Mouse (Mus musculus) midbrain, embryonic 15.5 days (tissue): ENCODE results near the gene Klhdc4. TPM values are rescaled to one million over a fixed set of nuclear protein-coding genes. Genes with fewer than 3 reads are reported as not detected.

ENCODE experiments used
- ATAC-seq: fragments of 200-750 bp; cut with Nextera tagmentation; replicated peaks from 2 replicates; pipeline ENCODE4 v1.8.0; 2017; ENCODE audit warnings: moderate TSS enrichment
- H3K27ac ChIP-seq: fragments of 300-500 bp; sonication (generic); 2 replicates; pipeline ENCODE4 v1.5.1; 2015; ENCODE audit warnings: mild to moderate bottlenecking, inconsistent platforms
- H3K27me3 ChIP-seq: fragments of 300-500 bp; sonication (generic); replicated peaks from 2 replicates; pipeline ENCODE4 v1.6.1; 2015; ENCODE audit warnings: inconsistent platforms
- H3K36me3 ChIP-seq: fragments of 300-500 bp; sonication (generic); replicated peaks from 2 replicates; pipeline ENCODE4 v1.6.1; 2015; ENCODE audit warnings: inconsistent platforms
- H3K4me1 ChIP-seq: fragments of 300-500 bp; sonication (generic); 2 replicates; pipeline ENCODE4 v1.6.1; 2015; ENCODE audit warnings: inconsistent platforms
- H3K4me2 ChIP-seq: fragments of 300-500 bp; sonication (generic); 2 replicates; pipeline ENCODE4 v1.6.1; 2015; ENCODE audit warnings: inconsistent platforms, mild to moderate bottlenecking, moderate library complexity
- H3K4me3 ChIP-seq: fragments of 300-500 bp; sonication (generic); 2 replicates; pipeline ENCODE4 v1.5.1; 2015; ENCODE audit warnings: mild to moderate bottlenecking, inconsistent platforms
- H3K9ac ChIP-seq: fragments of 300-500 bp; sonication (generic); 2 replicates; pipeline ENCODE4 v1.6.1; 2015; ENCODE audit warnings: mild to moderate bottlenecking, inconsistent platforms
- H3K9me3 ChIP-seq: fragments of 300-500 bp; sonication (generic); 2 replicates; pipeline ENCODE4 v1.6.1; 2016; ENCODE audit warnings: inconsistent platforms
- WGBS: fragments of 180-500 bp; shearing (Covaris S2); methylation state at CpG from one replicate; pipeline ENCODE4 v1.1.7; 2015; ENCODE audit warnings: mixed read lengths; 5-methylcytosine and 5-hydroxymethylcytosine counted together
- polyA plus RNA-seq: library from polyadenylated mRNA; unstranded; fragments of >200 nt; fragmentation: Nextera tagmentation; extraction: Ambion mirVana; gene quantifications from 2 replicates; pipeline ENCODE4 v1.2.1, GENCODE M21; 2015

Gene Klhdc4
- polyA plus RNA-seq, 1 experiment from 2014 or later, result 52.3 TPM

DNA sequence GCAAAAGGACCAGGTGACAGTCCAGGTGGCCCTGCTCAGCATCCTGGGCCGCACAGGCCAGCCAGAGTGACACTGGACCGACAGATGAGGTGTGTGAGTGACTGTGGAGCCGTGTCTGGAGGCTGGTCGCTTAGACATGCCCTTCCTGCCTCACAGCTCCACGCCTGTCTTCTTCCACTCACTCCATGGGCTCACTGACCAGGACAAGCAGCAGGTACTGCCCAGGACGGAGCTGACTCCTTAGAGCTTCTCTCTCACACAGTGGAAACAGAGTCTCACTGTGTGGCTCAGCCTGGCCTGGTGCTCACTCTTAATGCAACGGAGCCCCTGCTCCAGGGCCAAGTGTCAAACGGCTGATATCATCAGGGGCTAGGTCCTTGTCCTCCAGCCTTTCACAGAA lies 33.9 kb downstream of the Klhdc4 start:
- Histone ChIP-seq H3K4me1 (no peaks in the 10 kb centered on the region), H3K4me3 (no peak overlapping the region), H3K36me3 (peaks cover 18% of the 10 kb centered on the region; the same call in 1 of the 2 replicates), H3K9ac (no peak overlapping the region), H3K27ac (no peak overlapping the region), H3K4me2 (no peak overlapping the region), H3K27me3 (no peaks in the 10 kb centered on the region), H3K9me3 (no peaks in the 10 kb centered on the region)
- WGBS, result 94% methylated on average over 8 of the region's 8 CpGs
- no peak for ATAC-seq

DNA sequence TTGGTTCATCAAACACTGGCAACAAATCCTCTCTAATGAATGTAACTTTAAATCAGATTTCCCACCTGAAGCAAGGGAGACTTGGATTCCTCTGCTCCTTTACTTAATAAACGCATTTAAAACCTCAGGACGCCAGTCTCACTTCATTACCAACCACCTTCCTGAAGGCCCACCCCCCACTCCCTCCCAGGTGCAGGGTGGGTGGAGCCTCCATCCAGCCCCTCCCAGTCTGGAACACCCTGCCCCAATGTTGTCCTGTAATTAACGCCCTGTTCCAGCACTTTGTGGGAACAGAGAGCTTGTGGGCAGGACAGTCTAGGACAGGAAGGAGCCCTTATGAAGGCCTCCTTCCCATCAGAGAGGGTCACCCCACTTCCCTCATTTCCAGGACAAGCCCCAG lies 35.2 kb downstream of the Klhdc4 start:
- no peak for ATAC-seq
- H3K9ac ChIP-seq, result no peak overlapping the region
- H3K27me3 ChIP-seq, result no peaks in the 10 kb centered on the region
- WGBS, result 62% methylated on average over 3 of the region's 3 CpGs
- no peak overlapping the region for H3K4me2 ChIP-seq
- H3K4me3 ChIP-seq, result no peak overlapping the region
- no peaks in the 10 kb centered on the region for H3K9me3 ChIP-seq
- peaks cover 9% of the 10 kb centered on the region; the same call in 1 of the 2 replicates for H3K36me3 ChIP-seq
- H3K27ac ChIP-seq, result no peak overlapping the region
- no peaks in the 10 kb centered on the region for H3K4me1 ChIP-seq

DNA sequence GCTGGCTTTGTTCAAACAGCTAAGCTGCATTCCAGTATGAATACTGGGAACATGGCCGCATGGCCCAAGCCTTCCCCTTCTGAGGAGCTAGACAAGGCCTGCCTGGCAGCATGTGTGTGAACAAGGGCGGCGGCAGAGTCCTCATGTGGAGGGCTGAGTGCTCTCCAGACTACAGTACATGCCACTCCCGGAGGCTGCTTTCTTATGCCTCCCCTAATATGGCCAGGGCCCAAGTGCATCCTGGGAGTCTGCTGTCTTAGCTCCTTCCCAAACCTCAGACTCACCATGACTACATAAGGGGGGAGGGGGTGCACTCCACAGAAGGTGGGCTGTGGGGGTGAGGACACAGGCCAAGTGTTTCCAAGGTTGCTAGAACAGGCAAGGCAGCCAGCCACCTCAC lies 36.7 kb downstream of the Klhdc4 start:
- Histone ChIP-seq H3K9ac (no peak overlapping the region), H3K27me3 (no peaks in the 10 kb centered on the region), H3K4me3 (no peak overlapping the region), H3K27ac (no peak overlapping the region), H3K36me3 (peaks cover 4% of the 10 kb centered on the region; the same call in 1 of the 2 replicates), H3K9me3 (no peaks in the 10 kb centered on the region), H3K4me1 (no peaks in the 10 kb centered on the region), H3K4me2 (no peak overlapping the region)
- 70% methylated on average over 4 of the region's 4 CpGs for WGBS
- ATAC-seq, result no peak

DNA sequence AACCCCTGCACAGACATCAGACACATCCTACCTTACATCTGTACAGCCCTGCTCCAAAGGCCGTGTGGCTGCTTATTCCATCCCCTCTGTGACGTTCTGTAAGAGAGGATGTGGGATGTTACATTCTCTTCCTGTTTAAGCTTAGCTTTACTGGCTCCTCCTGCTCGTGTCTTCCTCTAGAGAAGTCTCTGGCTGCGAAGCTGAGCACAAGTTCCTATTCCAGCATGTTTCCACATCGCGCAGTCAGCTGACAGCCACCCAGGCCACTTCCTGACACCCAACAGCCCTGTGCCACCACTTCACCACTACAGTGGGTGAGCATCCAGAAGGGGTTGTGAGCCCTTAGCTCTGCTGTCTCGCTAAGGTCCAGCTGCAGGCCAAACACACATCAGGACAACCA lies 37.2 kb downstream of the Klhdc4 start:
- Histone ChIP-seq H3K9ac (no peak overlapping the region), H3K4me3 (no peak overlapping the region), H3K27ac (no peak overlapping the region), H3K36me3 (peaks cover 4% of the 10 kb centered on the region; the same call in 1 of the 2 replicates), H3K4me1 (no peaks in the 10 kb centered on the region), H3K27me3 (no peaks in the 10 kb centered on the region), H3K9me3 (no peaks in the 10 kb centered on the region), H3K4me2 (no peak overlapping the region)
- no peak for ATAC-seq
- WGBS, result 80% methylated on average over 7 of the region's 7 CpGs

DNA sequence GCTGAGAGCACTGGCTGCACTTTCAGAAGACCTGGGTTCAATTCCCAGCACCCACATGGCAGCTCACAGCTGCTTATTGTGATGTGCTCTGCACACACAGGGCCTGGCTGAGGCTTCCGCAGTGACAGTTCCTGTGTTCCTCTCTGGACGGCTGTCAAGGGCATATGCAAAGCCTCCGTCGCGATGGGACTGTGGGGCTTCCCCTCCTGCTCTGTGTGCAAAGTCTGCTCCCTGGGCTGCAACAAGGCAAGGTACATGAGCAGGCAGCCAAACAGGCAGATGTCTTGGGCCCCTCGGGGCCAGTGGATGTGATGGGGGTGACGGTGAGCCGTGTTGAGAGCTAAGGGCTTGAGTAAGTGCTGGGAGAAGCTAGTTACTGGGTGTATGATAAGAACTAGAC lies 40.6 kb downstream of the Klhdc4 start:
- H3K27ac ChIP-seq, result no peak overlapping the region
- H3K9ac ChIP-seq, result no peak overlapping the region
- no peaks in the 10 kb centered on the region for H3K4me1 ChIP-seq
- H3K4me3 ChIP-seq, result no peak overlapping the region
- H3K36me3 ChIP-seq, result no peaks in the 10 kb centered on the region
- H3K9me3 ChIP-seq, result no peaks in the 10 kb centered on the region
- 87% methylated on average over 8 of the region's 8 CpGs for WGBS
- no peak overlapping the region for H3K4me2 ChIP-seq
- ATAC-seq, result no peak
- no peaks in the 10 kb centered on the region for H3K27me3 ChIP-seq

DNA sequence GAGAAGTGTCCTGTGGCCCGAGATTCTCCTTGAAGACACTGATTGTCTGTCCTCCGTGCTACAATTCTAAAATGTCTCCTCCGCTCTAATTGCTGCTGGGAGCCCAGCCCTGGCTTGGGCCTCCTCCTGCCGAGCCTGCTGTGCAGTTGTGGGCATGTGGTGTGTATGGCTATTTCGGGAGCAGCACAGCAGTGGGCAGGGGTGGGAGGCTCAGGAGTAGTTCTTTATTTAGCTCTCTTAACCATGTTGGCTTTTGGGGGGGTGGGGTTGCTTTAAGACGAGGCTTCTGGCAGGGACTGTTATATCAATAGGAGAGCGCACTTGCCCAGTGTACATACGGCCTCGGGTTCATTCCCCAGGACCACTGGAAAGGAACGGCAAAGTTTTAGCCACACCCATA lies 42.8 kb downstream of the Klhdc4 start:
- no peaks in the 10 kb centered on the region for H3K27me3 ChIP-seq
- WGBS, result 58% methylated on average over 10 of the region's 10 CpGs
- H3K4me2 ChIP-seq, result no peak overlapping the region
- no peak overlapping the region for H3K4me3 ChIP-seq
- H3K4me1 ChIP-seq, result no peaks in the 10 kb centered on the region
- H3K27ac ChIP-seq, result no peak overlapping the region
- H3K9ac ChIP-seq, result no peak overlapping the region
- H3K36me3 ChIP-seq, result no peaks in the 10 kb centered on the region
- ATAC-seq, result no peak
- no peaks in the 10 kb centered on the region for H3K9me3 ChIP-seq

DNA sequence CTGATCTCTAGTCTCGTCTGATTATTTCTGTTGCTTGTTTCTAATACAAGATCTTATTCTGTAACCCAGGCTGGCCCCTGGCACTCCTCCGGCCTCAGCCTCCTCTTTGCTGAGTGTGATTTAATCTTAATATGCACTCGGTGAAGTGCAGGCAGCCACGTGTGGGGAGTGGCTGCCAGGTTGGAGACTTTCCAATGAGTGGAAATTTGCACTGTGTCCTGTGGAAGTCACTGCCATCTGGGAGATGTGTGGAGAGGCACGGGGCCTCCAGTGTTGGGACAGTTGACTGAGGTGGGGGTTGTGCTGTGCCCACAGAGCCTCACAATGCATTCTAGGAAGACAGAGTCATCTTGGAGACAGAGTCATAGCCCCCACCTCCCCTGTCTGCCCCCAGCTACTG lies 46.9 kb downstream of the Klhdc4 start:
- H3K4me2 ChIP-seq, result no peak overlapping the region
- no peaks in the 10 kb centered on the region for H3K9me3 ChIP-seq
- H3K27ac ChIP-seq, result no peak overlapping the region
- H3K9ac ChIP-seq, result no peak overlapping the region
- H3K36me3 ChIP-seq, result no peaks in the 10 kb centered on the region
- no peaks in the 10 kb centered on the region for H3K27me3 ChIP-seq
- 70% methylated on average over 5 of the region's 5 CpGs for WGBS
- ATAC-seq, result no peak
- H3K4me3 ChIP-seq, result no peak overlapping the region
- no peaks in the 10 kb centered on the region for H3K4me1 ChIP-seq

DNA sequence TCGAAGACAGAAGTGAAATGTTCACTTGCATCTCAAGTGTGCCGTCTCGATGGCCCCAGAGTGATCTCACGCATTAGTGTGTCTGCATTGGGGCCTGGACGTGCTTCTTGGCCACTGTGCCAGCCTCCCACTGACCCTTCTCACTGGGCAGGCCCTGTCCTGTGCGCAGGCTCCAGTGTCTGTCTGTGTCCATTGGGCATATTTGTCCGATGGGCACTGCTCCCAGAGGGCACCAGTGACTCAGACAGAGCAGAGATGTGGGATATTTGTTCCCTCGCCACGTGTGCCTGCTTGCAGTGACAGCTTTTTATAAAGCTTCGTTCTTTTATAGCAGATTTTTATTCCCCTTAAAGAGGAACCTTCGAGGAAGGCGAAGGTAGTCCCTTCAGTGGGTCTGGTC lies 55.5 kb downstream of the Klhdc4 start:
- no peak overlapping the region for H3K4me2 ChIP-seq
- H3K27ac ChIP-seq, result no peak overlapping the region
- H3K9me3 ChIP-seq, result no peaks in the 10 kb centered on the region
- no peak for ATAC-seq
- H3K9ac ChIP-seq, result no peak overlapping the region
- peaks cover 27% of the 10 kb centered on the region for H3K4me1 ChIP-seq
- WGBS, result 89% methylated on average over 12 of the region's 12 CpGs
- no peaks in the 10 kb centered on the region for H3K27me3 ChIP-seq
- no peak overlapping the region for H3K4me3 ChIP-seq
- H3K36me3 ChIP-seq, result no peaks in the 10 kb centered on the region

DNA sequence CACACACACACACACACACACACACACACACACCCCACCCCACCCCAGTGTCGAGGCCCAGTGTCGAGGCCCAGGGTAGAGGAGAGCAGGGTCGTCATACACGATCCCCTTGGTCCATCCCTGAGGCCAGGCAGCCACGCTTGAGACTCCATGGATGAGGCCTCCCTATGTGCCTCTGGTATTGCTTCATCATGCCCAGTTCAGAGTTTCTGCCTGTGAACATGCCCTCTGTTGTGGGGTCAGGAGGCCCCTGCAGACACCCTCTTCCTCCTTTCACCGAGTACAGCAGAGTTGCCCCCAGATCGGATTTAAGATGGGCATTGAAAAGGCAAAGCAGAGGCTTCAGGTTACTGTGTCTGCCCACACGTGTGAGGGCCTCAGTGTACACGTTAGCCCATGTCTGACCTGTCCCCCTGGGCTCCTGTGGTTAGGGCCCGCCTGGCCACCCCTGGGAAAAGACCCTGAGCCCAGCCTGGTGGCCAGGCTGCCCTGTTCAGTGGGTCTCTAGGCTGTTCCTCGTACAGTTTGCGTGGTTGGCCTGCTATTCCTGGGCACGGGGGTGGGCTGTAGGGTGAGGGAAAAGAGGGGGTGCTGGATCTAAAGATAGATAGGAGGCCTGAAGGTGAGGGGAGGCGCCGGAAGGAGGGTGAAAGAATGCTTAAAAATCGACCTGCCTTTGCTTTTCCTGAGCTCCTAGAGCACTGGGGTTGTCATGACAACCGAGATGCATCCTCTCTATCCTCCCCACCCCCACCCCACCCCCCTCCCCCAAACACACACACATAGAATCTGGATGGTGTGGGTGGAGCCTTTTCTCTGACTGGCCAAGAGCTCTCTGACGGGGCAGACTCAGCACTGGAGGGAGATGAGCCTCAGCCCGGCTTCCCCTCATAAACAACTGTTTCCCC lies 58.3 kb downstream of the Klhdc4 start:
- Histone ChIP-seq H3K36me3 (no peaks in the 10 kb centered on the region), H3K4me1 (peaks cover 28% of the 10 kb centered on the region), H3K4me3 (no peak overlapping the region), H3K27me3 (no peaks in the 10 kb centered on the region), H3K4me2 (peak overlapping the region; percentile 34), H3K9me3 (no peaks in the 10 kb centered on the region), H3K27ac (peak overlapping the region; percentile 69), H3K9ac (no peak overlapping the region)
- 16% methylated on average over 19 of the region's 19 CpGs for WGBS
- ATAC-seq, result peak; percentile 80

DNA sequence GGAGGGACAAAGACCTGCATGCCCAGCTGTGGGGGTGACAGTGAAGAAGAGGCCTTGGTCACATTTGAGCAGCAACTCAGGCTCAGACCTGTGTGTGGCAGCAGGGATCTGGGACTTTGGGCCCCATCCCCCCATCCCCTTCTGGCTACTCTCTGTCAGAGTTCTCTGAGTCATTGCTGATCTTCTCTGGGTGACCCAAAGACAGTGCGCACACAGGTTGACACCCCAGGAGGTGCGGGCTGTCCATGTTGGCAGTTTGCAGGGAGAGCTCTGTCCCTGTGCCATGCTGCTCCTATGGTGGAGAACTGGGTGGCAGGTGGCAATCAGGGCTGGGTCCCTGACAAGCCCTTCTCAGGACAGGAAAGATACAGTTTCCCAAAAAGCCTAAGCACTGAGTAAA lies 59.7 kb downstream of the Klhdc4 start:
- H3K9ac ChIP-seq, result no peak overlapping the region
- H3K27me3 ChIP-seq, result no peaks in the 10 kb centered on the region
- 88% methylated on average over 2 of the region's 2 CpGs for WGBS
- H3K9me3 ChIP-seq, result no peaks in the 10 kb centered on the region
- peaks cover 28% of the 10 kb centered on the region for H3K4me1 ChIP-seq
- H3K27ac ChIP-seq, result no peak overlapping the region
- no peak overlapping the region for H3K4me2 ChIP-seq
- ATAC-seq, result no peak
- no peaks in the 10 kb centered on the region for H3K36me3 ChIP-seq
- H3K4me3 ChIP-seq, result no peak overlapping the region

DNA sequence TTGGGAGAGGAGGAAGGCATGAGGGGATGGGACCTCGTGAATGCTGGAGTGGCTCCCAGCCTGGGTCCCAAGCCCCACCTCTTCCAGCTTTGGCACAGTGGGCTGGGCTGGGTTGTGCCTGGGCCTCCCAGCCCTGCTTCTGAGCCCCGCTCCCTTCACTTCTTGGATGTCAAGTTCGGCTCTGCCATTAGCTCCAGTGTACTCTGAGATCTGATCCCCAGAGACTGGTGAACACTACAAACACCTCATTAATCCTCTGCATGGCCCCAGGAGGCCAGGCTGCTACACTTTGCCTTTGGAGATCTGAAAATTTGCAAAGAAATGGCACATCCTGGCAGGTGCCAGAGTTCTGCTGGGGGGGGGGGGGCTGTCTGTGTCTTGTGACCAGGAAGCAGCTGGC lies 60.3 kb downstream of the Klhdc4 start:
- no peak overlapping the region for H3K4me2 ChIP-seq
- no peak for ATAC-seq
- H3K4me3 ChIP-seq, result no peak overlapping the region
- H3K27me3 ChIP-seq, result no peaks in the 10 kb centered on the region
- WGBS, result 54% methylated on average over 3 of the region's 3 CpGs
- no peak overlapping the region for H3K9ac ChIP-seq
- H3K4me1 ChIP-seq, result peaks cover 28% of the 10 kb centered on the region
- H3K27ac ChIP-seq, result no peak overlapping the region
- no peaks in the 10 kb centered on the region for H3K9me3 ChIP-seq
- no peaks in the 10 kb centered on the region for H3K36me3 ChIP-seq

DNA sequence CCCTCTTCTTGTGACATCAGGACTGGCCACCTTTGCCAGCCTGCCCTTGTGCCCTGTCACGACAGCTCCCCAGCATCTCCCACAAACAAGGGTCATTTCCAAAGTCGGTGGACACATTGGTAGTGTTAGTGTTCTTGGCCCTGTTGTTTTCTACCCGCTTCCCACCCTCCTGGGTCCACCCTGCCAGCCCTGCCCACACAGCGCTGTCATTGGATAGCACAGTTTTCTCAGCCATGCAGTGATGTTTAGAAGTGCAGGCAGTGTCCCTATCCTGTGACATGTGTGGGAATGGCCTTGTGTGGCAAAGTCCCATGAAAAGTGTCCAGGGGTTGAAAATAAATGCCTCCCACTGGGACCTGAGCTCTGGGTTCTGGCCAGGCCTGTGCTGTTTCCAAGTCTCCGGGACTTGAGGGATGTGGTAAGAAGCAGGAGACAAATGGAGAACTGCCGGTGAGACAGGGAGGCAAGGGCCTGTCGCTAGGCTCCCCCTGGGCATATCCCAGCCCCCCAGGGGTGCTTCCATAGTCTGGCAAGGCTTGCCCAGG lies 63.7 kb downstream of the Klhdc4 start:
- Histone ChIP-seq H3K9me3 (no peaks in the 10 kb centered on the region), H3K4me1 (peaks cover 16% of the 10 kb centered on the region), H3K27me3 (no peaks in the 10 kb centered on the region), H3K4me3 (no peak overlapping the region), H3K4me2 (no peak overlapping the region), H3K36me3 (no peaks in the 10 kb centered on the region), H3K9ac (no peak overlapping the region), H3K27ac (no peak overlapping the region)
- WGBS, result 84% methylated on average over 7 of the region's 7 CpGs
- no peak for ATAC-seq

DNA sequence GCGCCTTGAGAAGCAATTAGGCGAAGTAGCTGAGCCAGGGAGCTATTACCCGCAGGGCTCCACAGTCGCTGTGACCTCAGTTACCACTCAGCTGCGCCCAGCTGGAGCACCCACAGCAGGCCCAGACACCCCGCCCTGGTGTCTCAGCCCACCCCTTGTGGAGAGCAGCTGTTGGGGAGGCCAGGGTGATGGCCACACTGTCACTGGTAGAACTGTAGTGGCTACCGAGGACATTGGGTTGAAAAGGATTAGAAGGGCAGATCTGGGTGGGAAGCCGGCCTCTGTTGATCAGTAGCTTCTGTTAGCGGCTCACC lies 65.7 kb downstream of the Klhdc4 start:
- Histone ChIP-seq H3K36me3 (no peaks in the 10 kb centered on the region), H3K4me1 (0 out of 2 replicates have a peak, but pooled peaks cover 5% of the 10 kb centered on the region), H3K27me3 (no peaks in the 10 kb centered on the region), H3K9me3 (no peaks in the 10 kb centered on the region), H3K27ac (no peak overlapping the region), H3K4me3 (no peak overlapping the region), H3K4me2 (no peak overlapping the region), H3K9ac (no peak overlapping the region)
- WGBS, result 57% methylated on average over 9 of the region's 9 CpGs
- no peak for ATAC-seq
